Mouse (Mus musculus) liver, adult 2 months (tissue): ENCODE data around the gene Casz1.

Source experiments
- CTCF ChIP-seq: fragments of 200-500 bp; IDR thresholded peaks from 2 replicates; pipeline ENCODE4 v1.5.1; 2011; ENCODE audit warnings: low read depth, low read length, control low read depth
- POLR2A ChIP-seq: fragments of 200-500 bp; IDR thresholded peaks from 2 replicates; pipeline ENCODE4 v1.6.1; 2011; ENCODE audit warnings: low read length, control low read depth; ENCODE audit not compliant: insufficient read depth; ENCODE audit errors: extremely low read depth

GRCm38 (mm10) chr4:148941321-148941720 lies 137.1 kb downstream of the Casz1 start:
- no peak for TF ChIP-seq CTCF
- TF ChIP-seq POLR2A, result no peak
